Mouse (Mus musculus) spleen, postnatal 10 days (tissue): ENCODE data around the gene Abcb9.

Source experiments
- DNase-seq, 2 experiments: peaks; one replicate each; pipeline ENCODE4 v3.0.0; 2021 to 2022; ENCODE audit warnings: low spot score in 2 of 2

Gene Abcb9

GRCm38 (mm10) chr5:124032001-124032508 is 63.5 kb downstream of the Abcb9 start, which contains the start of gene Vps37b:
Gene Vps37b (minus strand): TSS chr5:124032270.
- DNase-seq: peak; percentile 93 to 94

- DNase-seq: peak; percentile 49 to 61
Measured at GRCm38 (mm10) chr5:124031068-124031955, 64.3 kb downstream of the Abcb9 start.

- no peak for DNase-seq
Measured at GRCm38 (mm10) chr5:124030386-124031067, 65.1 kb downstream of the Abcb9 start.

GRCm38 (mm10) chr5:124029220-124030035 is 66.2 kb downstream of the Abcb9 start:
- no peak for DNase-seq

GRCm38 (mm10) chr5:124028680-124029079 is 66.9 kb downstream of the Abcb9 start:
- DNase-seq: no peak

GRCm38 (mm10) chr5:124027702-124028470 is 67.7 kb downstream of the Abcb9 start:
- DNase-seq: no peak

- no peak for DNase-seq
Measured at GRCm38 (mm10) chr5:124026568-124026967, 69.0 kb downstream of the Abcb9 start.

- no peak for DNase-seq
Measured at GRCm38 (mm10) chr5:124025587-124026441, 69.8 kb downstream of the Abcb9 start.

GRCm38 (mm10) chr5:124025146-124025545 is 70.5 kb downstream of the Abcb9 start:
- no peak for DNase-seq

GRCm38 (mm10) chr5:124024677-124025076 is 70.9 kb downstream of the Abcb9 start:
- DNase-seq: no peak

- DNase-seq: peak in 1 of 2 experiments; percentile 36
Measured at GRCm38 (mm10) chr5:124022365-124022764, 73.2 kb downstream of the Abcb9 start.

- no peak for DNase-seq
Measured at GRCm38 (mm10) chr5:124021701-124022100, 73.9 kb downstream of the Abcb9 start.

- DNase-seq: no peak
Measured at GRCm38 (mm10) chr5:124021148-124021547, 74.5 kb downstream of the Abcb9 start.

- DNase-seq: peak in 1 of 2 experiments; percentile 73
Measured at GRCm38 (mm10) chr5:124019348-124020216, 76.0 kb downstream of the Abcb9 start.

GRCm38 (mm10) chr5:124018651-124019050 is 76.9 kb downstream of the Abcb9 start:
- no peak for DNase-seq

GRCm38 (mm10) chr5:124017941-124018340 is 77.7 kb downstream of the Abcb9 start:
- no peak for DNase-seq

- no peak for DNase-seq
Measured at GRCm38 (mm10) chr5:124016291-124016821, 79.2 kb downstream of the Abcb9 start.

GRCm38 (mm10) chr5:124015727-124016126 is 79.9 kb downstream of the Abcb9 start:
- no peak for DNase-seq

GRCm38 (mm10) chr5:124014791-124015251 is 80.8 kb downstream of the Abcb9 start:
- DNase-seq: no peak
